Mouse (Mus musculus) spleen, adult 2 months (tissue): ENCODE data around the gene Cdr2.

Source experiments
- CTCF ChIP-seq: fragments of 200-500 bp; IDR thresholded peaks from 2 replicates; pipeline ENCODE4 v1.5.1; 2011; ENCODE audit warnings: mild to moderate bottlenecking, inconsistent platforms; ENCODE audit not compliant: insufficient read depth, insufficient read length, insufficient replicate concordance; ENCODE audit errors: extremely low read depth
- POLR2A ChIP-seq: fragments of 200-500 bp; IDR thresholded peaks from 2 replicates; pipeline ENCODE4 v1.6.1; 2011; ENCODE audit warnings: low read depth, low read length, inconsistent platforms

DNA sequence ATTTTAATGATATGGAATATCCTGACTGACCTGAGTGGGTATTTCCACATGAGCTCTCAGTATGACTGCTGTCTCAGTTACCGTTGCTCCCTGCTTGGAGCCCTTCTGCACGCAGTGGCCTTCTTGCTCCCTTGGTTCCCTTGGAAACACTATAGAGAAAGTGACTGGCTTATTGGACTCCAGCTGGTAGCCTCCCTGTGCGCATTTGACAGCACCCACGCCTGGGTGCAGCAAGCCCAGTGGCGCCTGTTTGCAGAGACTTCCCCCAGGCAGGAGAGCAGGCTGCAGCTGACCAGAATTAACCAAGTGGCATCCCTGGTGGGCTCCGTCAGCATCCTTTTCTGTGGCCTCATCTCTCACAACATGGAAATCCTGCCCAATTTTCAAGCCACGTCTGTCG is 9.1 kb upstream of the Cdr2 start:
- TF ChIP-seq CTCF (no peak), POLR2A (no peak)
